Mouse (Mus musculus) Patski (cell line): ENCODE measurements around the gene Evpl. TPM values are rescaled to one million over a fixed set of nuclear protein-coding genes. Genes with fewer than 3 reads are reported as not detected.
A peak's percentile ranks its signal among the peaks of the same experiment; 100 is the strongest.

Experiments used
- ATAC-seq: fragments of 100-300 bp; one replicate; pipeline ENCODE4 v1.8.0; 2021
- CTCF ChIA-PET: fragments of 350-600 bp; sonication (Branson Sonifier 250); formaldehyde crosslinking; loops from one replicate; lab custom pipeline; 2022; ENCODE audit warnings: inconsistent platforms; lab: Charles Lee
- POLR2A ChIA-PET: fragments of 350-600 bp; sonication (Branson Sonifier 250); formaldehyde crosslinking; loops from one replicate; lab custom pipeline; 2022; ENCODE audit warnings: antibody characterized with exemption, inconsistent platforms; lab: Charles Lee
- DNase-seq: peaks from one replicate; pipeline ENCODE4 v3.0.0-alpha.2; 2011; ENCODE audit warnings: low read depth, low spot score
- H3K27me3 ChIP-seq: fragments of 371-371 bp; one replicate; pipeline ENCODE4 v1.5.1; 2021
- CTCF ChIP-seq: fragments of 100-300 bp; IDR thresholded peaks from one replicate; pipeline ENCODE4 v1.5.1; 2021
- in situ Hi-C: fragments of 300-500 bp; cut with MboI; formaldehyde crosslinking; loops from 3 replicates; pipeline ENCODE4 v1.11.1; 2018; ENCODE audit warnings: low pct_unique_long_range_greater_than_20kb, mixed read lengths
- polyA plus RNA-seq: library from polyadenylated mRNA; unstranded; gene quantifications from one replicate; pipeline ENCODE4 v1.2.3, GENCODE M21; 2021

The Evpl gene
- polyA plus RNA-seq, 1 experiment from 2014 or later = 0.05 TPM

- in situ Hi-C loops = no loop called here
- POLR2A ChIA-PET = interaction anchor here (0.6 to 0.7 kb wide), 2 partner anchors 70 to 647 kb away, joined by 3 to 4 read pairs; partner anchors contain the start of gene Trim65
- CTCF ChIA-PET = interaction anchor here (2.1 kb wide), 1 partner anchor 15 kb away, joined by 4 read pairs; no protein-coding TSS in a partner anchor
- ATAC-seq (no peak), DNase-seq (no peak)
- no peak for TF ChIP-seq CTCF
- H3K27me3 ChIP-seq = no peaks in the 10 kb centered on the region
Measured at GRCm38 (mm10) chr11:116201151-116201550, 36.7 kb downstream of the Evpl start.

GRCm38 (mm10) chr11:116198639-116199531 lies 39.0 kb downstream of the Evpl start, which contains the start of the genes Ten1 and Acox1:
Ten1 (plus strand) TSS chr11:116198855.
Acox1 (minus strand) TSS chr11:116199045.
- ATAC-seq (peak; percentile 84), DNase-seq (peak; percentile 83)
- no peaks in the 10 kb centered on the region for H3K27me3 ChIP-seq
- in situ Hi-C loops = no loop called here
- ChIA-PET POLR2A (interaction anchor here (0.7 to 1.1 kb wide), 2 partner anchors 31 to 154 kb away, joined by 4 read pairs; no protein-coding TSS in a partner anchor), CTCF (no interaction called here)
- no peak for TF ChIP-seq CTCF

GRCm38 (mm10) chr11:116198132-116198531 lies 39.7 kb downstream of the Evpl start:
- ATAC-seq (no peak), DNase-seq (no peak)
- TF ChIP-seq CTCF = no peak
- in situ Hi-C loops = no loop called here
- ChIA-PET CTCF (no interaction called here), POLR2A (no interaction called here)
- H3K27me3 ChIP-seq = no peaks in the 10 kb centered on the region

GRCm38 (mm10) chr11:116197584-116197906 lies 40.3 kb downstream of the Evpl start:
- H3K27me3 ChIP-seq = no peaks in the 10 kb centered on the region
- ChIA-PET CTCF (no interaction called here), POLR2A (interaction anchor here (0.8 kb wide), 1 partner anchor 37 kb away, joined by 3 read pairs; no protein-coding TSS in a partner anchor)
- no peak for TF ChIP-seq CTCF
- DNase-seq (no peak), ATAC-seq (no peak)
- in situ Hi-C loops = no loop called here

DNA sequence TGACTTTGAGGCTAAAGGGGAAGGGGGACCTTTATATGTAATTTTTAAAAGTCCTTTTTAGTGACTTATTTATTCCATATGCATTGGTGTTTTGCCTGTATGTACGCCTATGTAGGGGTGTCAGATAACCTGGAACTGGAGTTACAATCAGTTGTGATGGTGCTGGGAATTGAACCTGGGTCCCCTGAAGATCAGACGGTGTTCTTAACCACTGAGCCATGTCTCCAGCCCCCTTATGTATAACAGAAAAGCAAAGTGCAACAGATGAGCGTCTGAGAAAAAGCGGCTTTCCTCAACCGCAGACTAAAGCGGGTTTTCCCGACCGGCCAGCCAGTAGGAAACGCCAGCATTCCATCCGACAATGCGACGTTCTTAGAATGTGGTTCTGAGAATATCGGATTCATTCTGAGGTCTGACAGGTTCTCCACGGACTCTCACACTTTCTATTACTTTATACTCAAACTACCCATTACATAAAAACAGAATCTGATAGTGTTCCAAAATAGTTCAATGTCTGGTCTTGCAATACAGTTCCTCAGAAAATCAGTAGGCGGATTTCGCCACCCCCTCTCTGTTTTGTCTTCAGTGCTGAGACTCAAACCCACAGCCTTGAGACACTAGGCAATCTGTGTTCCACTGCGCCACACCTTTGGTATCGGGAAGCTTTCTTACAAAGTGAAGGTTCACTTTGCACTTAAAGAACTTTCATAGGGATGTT lies 40.9 kb downstream of the Evpl start:
- in situ Hi-C loops = no loop called here
- DNase-seq (no peak), ATAC-seq (no peak)
- CTCF ChIA-PET = no interaction called here
- POLR2A ChIA-PET = interaction anchor here (0.8 kb wide), 1 partner anchor 36 kb away, joined by 3 read pairs; no protein-coding TSS in a partner anchor
- no peaks in the 10 kb centered on the region for H3K27me3 ChIP-seq
- TF ChIP-seq CTCF = no peak

DNA sequence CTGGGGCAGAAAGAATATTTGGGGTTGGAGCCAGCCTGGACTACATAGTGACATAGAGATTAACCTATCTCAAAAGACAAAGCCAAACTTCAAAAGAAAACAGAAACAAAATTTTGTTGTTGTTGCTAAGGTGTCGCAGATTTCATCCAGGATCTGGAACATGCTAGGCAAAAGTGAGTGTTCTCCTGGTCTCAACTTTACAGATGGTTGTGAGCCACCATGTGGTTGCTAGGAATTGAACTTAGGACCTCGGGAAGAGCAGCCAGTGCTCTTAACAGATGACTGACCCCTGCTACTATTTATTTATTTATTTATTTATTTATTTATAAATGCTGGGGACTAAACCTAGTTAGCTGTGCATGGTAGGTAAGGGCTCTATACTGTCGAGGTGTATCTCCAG lies 41.5 kb downstream of the Evpl start:
- DNase-seq (no peak), ATAC-seq (no peak)
- H3K27me3 ChIP-seq = no peaks in the 10 kb centered on the region
- POLR2A ChIA-PET = interaction anchor here (1.6 kb wide), 1 partner anchor 23 kb away, joined by 3 read pairs; no protein-coding TSS in a partner anchor
- CTCF ChIA-PET = no interaction called here
- in situ Hi-C loops = no loop called here
- TF ChIP-seq CTCF = no peak

DNA sequence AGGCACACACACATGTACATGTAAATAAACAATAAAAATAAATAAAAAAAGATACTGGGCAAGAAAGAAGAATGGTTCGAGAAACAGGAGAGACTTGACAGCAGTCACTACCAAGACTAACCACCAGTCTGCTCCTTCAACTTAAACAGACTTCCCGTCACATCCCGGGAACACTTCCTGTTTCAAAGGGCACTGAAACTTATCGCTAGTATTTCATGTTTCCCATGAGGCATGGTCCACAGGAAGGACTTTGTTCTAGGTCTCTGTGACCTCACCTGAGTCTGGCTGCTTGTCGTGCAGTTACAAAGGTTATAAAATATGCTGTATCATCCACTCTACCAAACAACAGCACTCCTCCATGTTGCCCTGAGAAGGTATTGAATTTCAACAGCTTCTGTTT lies 42.6 kb downstream of the Evpl start:
- no peaks in the 10 kb centered on the region for H3K27me3 ChIP-seq
- CTCF ChIA-PET = no interaction called here
- no peak for TF ChIP-seq CTCF
- ATAC-seq (no peak), DNase-seq (no peak)
- POLR2A ChIA-PET = interaction anchor here (1.6 kb wide), 1 partner anchor 24 kb away, joined by 3 read pairs; no protein-coding TSS in a partner anchor
- in situ Hi-C loops = no loop called here

- H3K27me3 ChIP-seq = no peaks in the 10 kb centered on the region
- no peak for TF ChIP-seq CTCF
- DNase-seq (no peak), ATAC-seq (no peak)
- ChIA-PET CTCF (no interaction called here), POLR2A (interaction anchor here (1.6 kb wide), 1 partner anchor 25 kb away, joined by 3 read pairs; no protein-coding TSS in a partner anchor)
- in situ Hi-C loops = no loop called here
Measured at GRCm38 (mm10) chr11:116194619-116195018, 43.3 kb downstream of the Evpl start.

- ChIA-PET POLR2A (no interaction called here), CTCF (interaction anchor here (0.9 kb wide), 1 partner anchor 49 kb away, joined by 3 read pairs; the partner anchor contains the start of gene Mrpl38)
- DNase-seq = no peak
- no peak for TF ChIP-seq CTCF
- no peaks in the 10 kb centered on the region for H3K27me3 ChIP-seq
- no peak for ATAC-seq
- in situ Hi-C loops = no loop called here
Measured at GRCm38 (mm10) chr11:116187226-116187930, 50.5 kb downstream of the Evpl start.

DNA sequence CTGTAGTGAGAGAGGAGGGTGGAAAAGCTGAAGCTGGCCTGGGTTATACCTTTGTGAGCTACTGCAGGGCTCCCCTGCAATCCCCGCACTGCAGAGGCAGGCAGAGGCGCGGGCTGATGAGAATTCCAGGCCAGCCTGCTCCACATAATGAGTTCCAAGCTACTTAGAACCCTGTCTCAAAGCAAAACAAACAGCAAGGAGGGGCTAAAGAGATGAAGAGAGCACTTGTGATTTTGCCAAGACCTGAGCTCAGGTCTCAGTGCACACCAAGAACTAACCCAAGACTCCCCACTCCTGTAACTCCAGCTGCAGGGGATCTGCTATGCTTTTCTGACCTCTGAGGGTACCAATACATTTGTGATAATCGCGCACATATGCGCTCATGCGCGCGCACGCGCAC lies 51.5 kb downstream of the Evpl start:
- DNase-seq = no peak
- CTCF ChIA-PET = interaction anchor here (0.9 to 1.4 kb wide), 2 partner anchors 18 to 48 kb away, joined by 3 to 5 read pairs; partner anchors contain the start of genes Fbf1 and Mrpl38
- POLR2A ChIA-PET = interaction anchor here (1.6 kb wide), 1 partner anchor 13 kb away, joined by 4 read pairs; no protein-coding TSS in a partner anchor
- H3K27me3 ChIP-seq = no peaks in the 10 kb centered on the region
- no peak for TF ChIP-seq CTCF
- no peak for ATAC-seq
- in situ Hi-C loops = no loop called here
